9 mouse cellular contexts compared by ENCODE assay signal in the genomic region with DNA sequence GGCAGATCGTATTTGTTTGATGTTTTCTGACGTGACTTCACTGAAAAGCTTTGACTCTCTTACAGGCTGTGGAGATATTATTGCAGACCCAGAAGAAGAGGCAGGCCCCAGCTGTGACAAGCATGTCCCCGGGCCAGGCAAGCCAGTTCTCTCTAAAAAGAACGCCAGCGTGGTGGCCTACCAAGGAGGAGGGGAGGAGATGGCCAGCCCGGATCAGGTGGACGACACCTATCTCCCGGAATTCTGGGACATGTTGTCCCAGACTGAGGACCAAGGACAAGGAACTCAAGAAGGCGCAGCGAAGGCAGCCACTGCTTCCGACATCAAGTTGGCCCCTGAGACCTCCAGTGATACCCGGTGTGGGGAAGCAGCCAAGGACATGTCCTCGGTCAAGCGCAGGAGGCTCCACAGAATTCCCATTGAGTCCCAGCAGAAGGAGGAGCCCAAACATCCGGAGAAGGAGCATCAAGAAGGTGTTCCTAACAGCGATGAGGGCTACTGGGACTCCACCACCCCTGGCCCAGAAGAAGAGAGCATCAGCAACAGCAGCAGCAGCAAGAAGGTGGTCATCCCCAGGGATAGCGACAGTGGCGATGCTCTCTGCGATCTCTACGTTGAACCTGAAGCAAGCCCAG. TPM values are rescaled to one million over a fixed set of nuclear protein-coding genes. Genes with fewer than 3 reads are reported as not detected.
DNase-seq lines count a peak whose midpoint lies in the region; ATAC-seq and TF ChIP-seq lines count a peak whose summit lies in the region.
"Had no signal": no experiment of that assay in that cellular context is flagged by ENCODE, and none has a peak within 500 bp of the region (broad histone marks: within the 10 kb centered on the region; RNA-seq: fewer than 3 reads in every experiment).

No protein-coding gene starts in this region.

- H3K36me3 ChIP-seq in heart, embryonic 10.5 days, result no peaks in the 10 kb centered on the region
- no peaks in the 10 kb centered on the region for H3K36me3 ChIP-seq in E14TG2a.4 (ENCODE audit: insufficient read depth, low read length)
- H3K36me3 ChIP-seq in embryonic facial prominence, embryonic 15.5 days, result no peaks in the 10 kb centered on the region
- H3K36me3 ChIP-seq in limb, embryonic 13.5 days, result no peaks in the 10 kb centered on the region
- H3K36me3 ChIP-seq in stomach, embryonic 14.5 days (ENCODE audit: control insufficient read depth, insufficient read depth, low read length), result no peaks in the 10 kb centered on the region

- no peak overlapping the region for H3K27ac ChIP-seq in heart, embryonic 10.5 days
- no peak overlapping the region for H3K27ac ChIP-seq in embryonic facial prominence, embryonic 15.5 days (replicated peaks)
- H3K27ac ChIP-seq in limb, embryonic 13.5 days, result no peak overlapping the region
- H3K27ac ChIP-seq in stomach, embryonic 14.5 days (ENCODE audit: low read length), result no peak overlapping the region

- 46% methylated on average over 20 of the region's 20 CpGs for WGBS in heart, embryonic 10.5 days
- WGBS in embryonic facial prominence, embryonic 15.5 days, result 60% methylated on average over 20 of the region's 20 CpGs
- 55% methylated on average over 20 of the region's 20 CpGs for WGBS in limb, embryonic 13.5 days
- 58% methylated on average over 20 of the region's 20 CpGs for WGBS in stomach, embryonic 14.5 days

- H3K9ac ChIP-seq in embryonic facial prominence, embryonic 15.5 days, result no peak overlapping the region
- H3K9ac ChIP-seq in limb, embryonic 13.5 days, result peak overlapping the region; percentile 74
- no peak overlapping the region for H3K9ac ChIP-seq in stomach, embryonic 14.5 days (replicated peaks; ENCODE audit: low read depth, low read length)

- no peak for DNase-seq in heart, embryonic 10.5 days (ENCODE audit: low spot score)
- DNase-seq in heart, adult 8-10 months (ENCODE audit: low spot score), result no peak
- no peak for DNase-seq in thymus, postnatal 36 days
- DNase-seq in adrenal gland, adult 2 months, result no peak

- ATAC-seq in embryonic facial prominence, embryonic 15.5 days (ENCODE audit: insufficient number of reproducible peaks, low FRiP score, low TSS enrichment, low read depth), result no peak
- no peak for ATAC-seq in limb, embryonic 13.5 days (ENCODE audit: low FRiP score, low read depth)
- no peak for ATAC-seq in stomach, embryonic 14.5 days (ENCODE audit: insufficient number of reproducible peaks, insufficient read depth, low FRiP score, low read depth)

- H3K4me2 ChIP-seq in embryonic facial prominence, embryonic 15.5 days (replicated peaks), result peak overlapping the region; percentile 96
- peak overlapping the region; percentile 94 for H3K4me2 ChIP-seq in limb, embryonic 13.5 days (replicated peaks)
- peak overlapping the region; percentile 90 for H3K4me2 ChIP-seq in stomach, embryonic 14.5 days (replicated peaks; ENCODE audit: low read depth, low read length)

- H3K4me1 ChIP-seq in heart, embryonic 10.5 days, result peaks cover 19% of the 10 kb centered on the region
- H3K4me1 ChIP-seq in E14TG2a.4 (replicated peaks; ENCODE audit: low read depth, low read length), result peaks cover 12% of the 10 kb centered on the region
- H3K4me1 ChIP-seq in embryonic facial prominence, embryonic 15.5 days, result peaks cover 22% of the 10 kb centered on the region
- peaks cover 13% of the 10 kb centered on the region for H3K4me1 ChIP-seq in limb, embryonic 13.5 days
- no peaks in the 10 kb centered on the region for H3K4me1 ChIP-seq in stomach, embryonic 14.5 days (ENCODE audit: control insufficient read depth, insufficient read depth, low read length)

- peaks cover 59% of the 10 kb centered on the region for H3K27me3 ChIP-seq in heart, embryonic 10.5 days (ENCODE audit: insufficient read depth, poor library complexity, severe bottlenecking)
- H3K27me3 ChIP-seq in E14TG2a.4 (ENCODE audit: insufficient read depth, low read length), result peaks cover 63% of the 10 kb centered on the region
- peaks cover 20% of the 10 kb centered on the region for H3K27me3 ChIP-seq in embryonic facial prominence, embryonic 15.5 days
- H3K27me3 ChIP-seq in limb, embryonic 13.5 days, result peaks cover 34% of the 10 kb centered on the region
- H3K27me3 ChIP-seq in stomach, embryonic 14.5 days (ENCODE audit: control insufficient read depth, insufficient read depth, low read length), result peaks cover 10% of the 10 kb centered on the region

- peak overlapping the region; percentile 69 for H3K4me3 ChIP-seq in heart, embryonic 10.5 days
- H3K4me3 ChIP-seq in E14TG2a.4 (replicated peaks; ENCODE audit: low read length), result peak overlapping the region; percentile 79
- peak overlapping the region; percentile 60 for H3K4me3 ChIP-seq in embryonic facial prominence, embryonic 15.5 days (replicated peaks)
- peak overlapping the region; percentile 62 for H3K4me3 ChIP-seq in limb, embryonic 13.5 days
- peak overlapping the region; percentile 54 for H3K4me3 ChIP-seq in stomach, embryonic 14.5 days (ENCODE audit: low read depth, low read length)
- H3K4me3 ChIP-seq: myocyte had no signal

- H3K9me3 ChIP-seq in heart, embryonic 10.5 days, result no peaks in the 10 kb centered on the region
- H3K9me3 ChIP-seq in E14TG2a.4 (ENCODE audit: low read length), result peaks cover 12% of the 10 kb centered on the region; the same call in 1 of the 2 replicates
- H3K9me3 ChIP-seq in embryonic facial prominence, embryonic 15.5 days (replicated peaks), result no peaks in the 10 kb centered on the region
- no peaks in the 10 kb centered on the region for H3K9me3 ChIP-seq in limb, embryonic 13.5 days
- no peaks in the 10 kb centered on the region for H3K9me3 ChIP-seq in stomach, embryonic 14.5 days (ENCODE audit: control insufficient read depth, low read depth, low read length)

- TF ChIP-seq CTCF in E14TG2a.4 (conservative IDR thresholded peaks at IDR 0.05; ENCODE audit: low read length), result no peak

RNA-seq across cellular contexts. Expression of gene Amer2, which starts 6.4 kb away (rescaled TPM):
- polyA plus RNA-seq in heart, embryonic 10.5 days (2016; fragmentation: Nextera tagmentation; extraction: Ambion mirVana), result 0.65 and 1.7 TPM in 2 replicates
- not detected for total RNA-seq in heart, adult 8-10 months (2022)
- polyA plus RNA-seq in embryonic facial prominence, embryonic 15.5 days (2015; fragmentation: Nextera tagmentation; extraction: Ambion mirVana), result 2.8 and 3.5 TPM in 2 replicates
- polyA plus RNA-seq in limb, embryonic 13.5 days (2015; fragmentation: Nextera tagmentation; extraction: Ambion mirVana), result 1.8 and 2.3 TPM in 2 replicates
- polyA plus RNA-seq in stomach, embryonic 14.5 days (2014; fragmentation: Nextera tagmentation; extraction: Ambion mirVana), result 1.1 and 1.9 TPM in 2 replicates
- total RNA-seq in adrenal gland, adult 2 months (2021), result 1 to 10 TPM; 2.8 to 3.7 TPM
- 0.35 and 0.57 TPM in 2 replicates for polyA plus RNA-seq in adrenal gland, adult 2 months (2012; rRNA removed)
- polyA plus RNA-seq: myocyte had no signal
